Mouse (Mus musculus): ENCODE data around the gene Prkag2. TPM values are rescaled to one million over a fixed set of nuclear protein-coding genes. Genes with fewer than 3 reads are reported as not detected.

The Prkag2 gene
- polyA plus RNA-seq, 1 experiment from 2014 or later: 98.9 TPM

- no peak overlapping the region for H3K4me3 ChIP-seq (ENCODE audit: low read depth, low read length)
- no peak overlapping the region for H3K27ac ChIP-seq (ENCODE audit: low read depth, low read length)
- H3K9ac ChIP-seq (replicated peaks; ENCODE audit: low read depth, low read length): no peak overlapping the region
- ATAC-seq (ENCODE audit: low read depth): no peak
- WGBS: 67% methylated on average over 11 of the region's 11 CpGs
- H3K9me3 ChIP-seq (ENCODE audit: control insufficient read depth, low read length): no peaks in the 10 kb centered on the region
- H3K4me2 ChIP-seq (ENCODE audit: low read depth, low read length): no peak overlapping the region
- peaks cover 34% of the 10 kb centered on the region; the same call in 1 of the 2 replicates for H3K36me3 ChIP-seq (ENCODE audit: control insufficient read depth, insufficient read depth, low read length)
- no peaks in the 10 kb centered on the region for H3K4me1 ChIP-seq (ENCODE audit: control insufficient read depth, insufficient read depth, low read length)
- no peaks in the 10 kb centered on the region for H3K27me3 ChIP-seq (ENCODE audit: control insufficient read depth, insufficient read depth, low read length)
These were observed 222.4 kb downstream of the Prkag2 start for GRCm38 (mm10) chr5:24877836-24878624.

GRCm38 (mm10) chr5:24876653-24877052 is 223.8 kb downstream of the Prkag2 start:
- H3K4me2 ChIP-seq (ENCODE audit: low read depth, low read length): no peak overlapping the region
- H3K9ac ChIP-seq (replicated peaks; ENCODE audit: low read depth, low read length): no peak overlapping the region
- ATAC-seq (ENCODE audit: low read depth): no peak
- no peak overlapping the region for H3K4me3 ChIP-seq (ENCODE audit: low read depth, low read length)
- peaks cover 30% of the 10 kb centered on the region; the same call in 1 of the 2 replicates for H3K36me3 ChIP-seq (ENCODE audit: control insufficient read depth, insufficient read depth, low read length)
- H3K9me3 ChIP-seq (ENCODE audit: control insufficient read depth, low read length): no peaks in the 10 kb centered on the region
- no peaks in the 10 kb centered on the region for H3K4me1 ChIP-seq (ENCODE audit: control insufficient read depth, insufficient read depth, low read length)
- WGBS: 95% methylated on average over 9 of the region's 9 CpGs
- H3K27me3 ChIP-seq (ENCODE audit: control insufficient read depth, insufficient read depth, low read length): no peaks in the 10 kb centered on the region
- H3K27ac ChIP-seq (ENCODE audit: low read depth, low read length): no peak overlapping the region

DNA sequence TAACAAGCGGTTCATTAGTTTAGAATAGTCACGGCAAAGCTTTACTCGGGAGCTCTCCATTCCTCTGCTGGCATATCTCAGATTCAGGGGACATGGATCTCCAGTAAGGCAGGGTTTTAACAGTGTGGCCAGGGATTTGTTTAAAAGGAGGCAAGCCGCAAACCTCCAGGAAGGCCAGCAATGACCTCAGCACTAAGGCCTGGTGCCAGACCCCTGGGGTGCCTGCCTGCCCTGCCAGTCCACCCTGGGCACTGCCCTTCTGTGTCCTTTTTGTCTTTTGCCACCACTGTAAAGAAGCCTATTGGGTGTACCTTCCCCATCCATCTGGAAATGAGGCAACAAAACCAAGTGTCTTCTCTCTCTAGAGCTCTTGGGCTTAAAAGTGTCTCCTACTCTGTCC is 226.3 kb downstream of the Prkag2 start:
- no peak overlapping the region for H3K27ac ChIP-seq (ENCODE audit: low read depth, low read length)
- H3K36me3 ChIP-seq (ENCODE audit: control insufficient read depth, insufficient read depth, low read length): peaks cover 23% of the 10 kb centered on the region
- no peak overlapping the region for H3K4me3 ChIP-seq (ENCODE audit: low read depth, low read length)
- H3K4me1 ChIP-seq (ENCODE audit: control insufficient read depth, insufficient read depth, low read length): no peaks in the 10 kb centered on the region
- no peak overlapping the region for H3K9ac ChIP-seq (replicated peaks; ENCODE audit: low read depth, low read length)
- no peaks in the 10 kb centered on the region for H3K9me3 ChIP-seq (ENCODE audit: control insufficient read depth, low read length)
- no peak overlapping the region for H3K4me2 ChIP-seq (ENCODE audit: low read depth, low read length)
- ATAC-seq (ENCODE audit: low read depth): no peak
- H3K27me3 ChIP-seq (ENCODE audit: control insufficient read depth, insufficient read depth, low read length): no peaks in the 10 kb centered on the region
- WGBS: 90% methylated on average over 4 of the region's 4 CpGs

- Histone ChIP-seq H3K9me3 (ENCODE audit: control insufficient read depth, low read length) (no peaks in the 10 kb centered on the region), H3K27ac (ENCODE audit: low read depth, low read length) (no peak overlapping the region), H3K4me2 (ENCODE audit: low read depth, low read length) (no peak overlapping the region), H3K36me3 (ENCODE audit: control insufficient read depth, insufficient read depth, low read length) (peaks cover 15% of the 10 kb centered on the region), H3K27me3 (ENCODE audit: control insufficient read depth, insufficient read depth, low read length) (no peaks in the 10 kb centered on the region), H3K4me1 (ENCODE audit: control insufficient read depth, insufficient read depth, low read length) (no peaks in the 10 kb centered on the region), H3K9ac (replicated peaks; ENCODE audit: low read depth, low read length) (no peak overlapping the region), H3K4me3 (ENCODE audit: low read depth, low read length) (no peak overlapping the region)
- ATAC-seq (ENCODE audit: low read depth): no peak
- 75% methylated on average over 6 of the region's 6 CpGs for WGBS
These were observed 227.2 kb downstream of the Prkag2 start for GRCm38 (mm10) chr5:24873221-24873620.

- Histone ChIP-seq H3K4me1 (ENCODE audit: control insufficient read depth, insufficient read depth, low read length) (no peaks in the 10 kb centered on the region), H3K36me3 (ENCODE audit: control insufficient read depth, insufficient read depth, low read length) (peaks cover 27% of the 10 kb centered on the region), H3K9ac (replicated peaks; ENCODE audit: low read depth, low read length) (no peak overlapping the region), H3K27me3 (ENCODE audit: control insufficient read depth, insufficient read depth, low read length) (no peaks in the 10 kb centered on the region), H3K27ac (ENCODE audit: low read depth, low read length) (no peak overlapping the region), H3K4me2 (ENCODE audit: low read depth, low read length) (no peak overlapping the region), H3K9me3 (ENCODE audit: control insufficient read depth, low read length) (no peaks in the 10 kb centered on the region), H3K4me3 (ENCODE audit: low read depth, low read length) (no peak overlapping the region)
- ATAC-seq (ENCODE audit: low read depth): no peak
- 92% methylated on average over 12 of the region's 12 CpGs for WGBS
These were observed 229.2 kb downstream of the Prkag2 start for GRCm38 (mm10) chr5:24871276-24871675.

GRCm38 (mm10) chr5:24869796-24870289 is 230.6 kb downstream of the Prkag2 start:
- H3K36me3 ChIP-seq (ENCODE audit: control insufficient read depth, insufficient read depth, low read length): peaks cover 26% of the 10 kb centered on the region
- no peak for ATAC-seq (ENCODE audit: low read depth)

GRCm38 (mm10) chr5:24863804-24864203 is 236.6 kb downstream of the Prkag2 start:
- Histone ChIP-seq H3K9ac (replicated peaks; ENCODE audit: low read depth, low read length) (no peak overlapping the region), H3K9me3 (ENCODE audit: control insufficient read depth, low read length) (no peaks in the 10 kb centered on the region), H3K4me3 (ENCODE audit: low read depth, low read length) (no peak overlapping the region), H3K36me3 (ENCODE audit: control insufficient read depth, insufficient read depth, low read length) (peaks cover 25% of the 10 kb centered on the region), H3K4me1 (ENCODE audit: control insufficient read depth, insufficient read depth, low read length) (no peaks in the 10 kb centered on the region), H3K4me2 (ENCODE audit: low read depth, low read length) (no peak overlapping the region), H3K27ac (ENCODE audit: low read depth, low read length) (no peak overlapping the region), H3K27me3 (ENCODE audit: control insufficient read depth, insufficient read depth, low read length) (no peaks in the 10 kb centered on the region)
- ATAC-seq (ENCODE audit: low read depth): no peak
- 82% methylated on average over 12 of the region's 12 CpGs for WGBS

More at GRCm38 (mm10) chr5:24869796-24870289, 230.6 kb downstream of the Prkag2 start:
- H3K4me2 ChIP-seq (ENCODE audit: low read depth, low read length): no peak overlapping the region
- H3K9me3 ChIP-seq (ENCODE audit: control insufficient read depth, low read length): no peaks in the 10 kb centered on the region
- no peak overlapping the region for H3K27ac ChIP-seq (ENCODE audit: low read depth, low read length)
- H3K4me3 ChIP-seq (ENCODE audit: low read depth, low read length): no peak overlapping the region
- H3K27me3 ChIP-seq (ENCODE audit: control insufficient read depth, insufficient read depth, low read length): no peaks in the 10 kb centered on the region
- no peak overlapping the region for H3K9ac ChIP-seq (replicated peaks; ENCODE audit: low read depth, low read length)
- 73% methylated on average over 11 of the region's 11 CpGs for WGBS
- H3K4me1 ChIP-seq (ENCODE audit: control insufficient read depth, insufficient read depth, low read length): no peaks in the 10 kb centered on the region

DNA sequence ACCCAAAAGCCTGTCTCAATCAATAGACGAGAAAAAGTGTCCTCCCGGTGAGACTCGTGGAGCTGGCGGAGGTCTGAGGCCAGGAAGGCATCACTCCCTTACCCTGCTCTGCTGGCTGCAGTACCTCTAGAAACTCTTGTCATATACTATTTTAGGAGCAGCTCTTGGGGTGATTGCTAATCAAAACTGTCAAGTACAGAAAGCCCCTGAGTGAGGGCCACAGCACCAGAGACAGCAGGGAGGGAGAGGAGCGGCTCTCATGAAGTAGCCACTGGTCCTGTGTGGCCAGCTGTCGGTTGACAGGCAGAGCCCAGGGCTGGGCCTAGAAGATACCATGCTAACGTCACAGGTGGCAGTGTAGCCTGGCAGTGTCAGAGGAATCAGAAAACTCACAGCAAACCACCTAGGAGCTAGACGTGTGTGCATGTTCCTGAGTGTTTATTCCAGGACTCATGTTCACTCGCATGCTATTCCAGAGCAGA is 239.0 kb downstream of the Prkag2 start:
- Histone ChIP-seq H3K9me3 (ENCODE audit: control insufficient read depth, low read length) (no peaks in the 10 kb centered on the region), H3K4me1 (ENCODE audit: control insufficient read depth, insufficient read depth, low read length) (no peaks in the 10 kb centered on the region), H3K27me3 (ENCODE audit: control insufficient read depth, insufficient read depth, low read length) (no peaks in the 10 kb centered on the region), H3K4me2 (ENCODE audit: low read depth, low read length) (no peak overlapping the region), H3K9ac (replicated peaks; ENCODE audit: low read depth, low read length) (no peak overlapping the region), H3K27ac (ENCODE audit: low read depth, low read length) (no peak overlapping the region), H3K36me3 (ENCODE audit: control insufficient read depth, insufficient read depth, low read length) (peaks cover 12% of the 10 kb centered on the region; the same call in 1 of the 2 replicates), H3K4me3 (ENCODE audit: low read depth, low read length) (no peak overlapping the region)
- WGBS: 93% methylated on average over 9 of the region's 9 CpGs
- no peak for ATAC-seq (ENCODE audit: low read depth)
